Mouse (Mus musculus) embryonic facial prominence, embryonic 13.5 days (tissue): ENCODE results near the gene Oxgr1. TPM values are rescaled to one million over a fixed set of nuclear protein-coding genes. Genes with fewer than 3 reads are reported as not detected.
"Not testable (repeated sequence)": the region's sequence is repeated elsewhere in the genome, so short reads cannot be mapped to it uniquely, and the experiment has no call there.

Source experiments
- ATAC-seq: fragments of 200-750 bp; cut with Nextera tagmentation; 2 replicates; pipeline ENCODE4 v1.8.0; 2017; ENCODE audit warnings: low read depth; ENCODE audit not compliant: insufficient number of reproducible peaks, insufficient read depth, low FRiP score, low TSS enrichment
- H3K27ac ChIP-seq: fragments of 300-500 bp; sonication (generic); 2 replicates; pipeline ENCODE4 v1.5.1; 2015; ENCODE audit warnings: moderate library complexity, mild to moderate bottlenecking, inconsistent platforms
- H3K27me3 ChIP-seq: fragments of 300-500 bp; sonication (generic); 2 replicates; pipeline ENCODE4 v1.6.1; 2015; ENCODE audit warnings: mild to moderate bottlenecking, inconsistent platforms
- H3K36me3 ChIP-seq: fragments of 300-500 bp; sonication (generic); 2 replicates; pipeline ENCODE4 v1.6.1; 2015; ENCODE audit warnings: mild to moderate bottlenecking, inconsistent platforms
- H3K4me1 ChIP-seq: fragments of 300-500 bp; sonication (generic); 2 replicates; pipeline ENCODE4 v1.6.1; 2015; ENCODE audit warnings: inconsistent platforms
- H3K4me2 ChIP-seq: fragments of 300-500 bp; sonication (generic); 2 replicates; pipeline ENCODE4 v1.6.1; 2015; ENCODE audit warnings: moderate library complexity, mild to moderate bottlenecking, inconsistent platforms
- H3K4me3 ChIP-seq: fragments of 300-500 bp; sonication (generic); 2 replicates; pipeline ENCODE4 v1.5.1; 2015; ENCODE audit warnings: mild to moderate bottlenecking, inconsistent platforms
- H3K9ac ChIP-seq: fragments of 300-500 bp; sonication (generic); 2 replicates; pipeline ENCODE4 v1.6.1; 2015; ENCODE audit warnings: mild to moderate bottlenecking, inconsistent platforms
- H3K9me3 ChIP-seq: fragments of 300-500 bp; sonication (generic); 2 replicates; pipeline ENCODE4 v1.6.1; 2016; ENCODE audit warnings: inconsistent platforms
- WGBS: fragments of 180-500 bp; shearing (Covaris S2); methylation state at CpG from one replicate; pipeline ENCODE4 v1.1.7; 2015; ENCODE audit warnings: mixed read lengths; 5-methylcytosine and 5-hydroxymethylcytosine counted together
- polyA plus RNA-seq: library from polyadenylated mRNA; unstranded; fragments of >200 nt; fragmentation: Nextera tagmentation; extraction: Ambion mirVana; gene quantifications from 2 replicates; pipeline ENCODE4 v1.2.1, GENCODE M21; 2015

Oxgr1 gene
- polyA plus RNA-seq, 1 experiment from 2014 or later: not detected

DNA sequence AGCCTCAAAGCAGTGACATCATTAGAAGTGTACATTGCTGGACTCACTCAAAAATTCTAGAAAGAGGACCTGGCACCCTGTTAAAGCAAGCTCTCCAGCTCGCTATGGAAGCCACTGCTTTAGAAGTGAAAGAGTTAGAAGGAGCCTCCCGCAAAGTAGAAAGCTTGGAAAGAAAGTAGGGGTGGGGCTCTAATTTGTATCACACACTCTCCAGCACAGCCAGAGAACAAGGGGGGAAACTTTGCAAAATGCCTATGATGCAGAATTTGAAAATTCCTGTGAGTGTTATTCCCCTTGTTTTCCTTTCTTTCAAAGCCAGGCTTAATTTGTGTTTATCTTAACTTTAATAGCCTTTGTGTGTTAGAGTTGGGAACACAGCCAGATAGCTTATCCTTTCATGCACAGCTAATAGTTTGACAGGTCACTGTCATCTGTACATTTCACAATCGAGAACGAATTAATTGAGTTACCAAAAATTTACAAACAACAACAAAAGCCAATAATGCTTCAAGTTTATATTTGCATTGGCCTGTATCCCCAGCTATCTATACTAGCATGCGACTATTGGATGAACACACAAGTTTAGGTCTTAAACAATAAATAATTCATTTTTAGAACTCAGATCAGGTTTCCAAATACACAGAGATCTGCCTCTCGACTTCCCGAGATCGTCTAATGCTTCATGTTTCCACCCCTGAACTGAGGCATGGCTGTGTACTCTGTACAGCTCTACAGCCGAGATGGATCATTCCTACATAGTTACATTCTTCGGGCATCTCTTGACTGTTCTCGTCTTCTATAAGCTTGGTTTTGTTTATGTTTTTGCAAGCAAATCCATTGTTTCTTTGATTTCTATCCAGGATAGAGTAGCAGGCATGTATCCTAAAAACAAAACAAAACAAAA, 32.0 kb downstream of the Oxgr1 start:
- WGBS: 74% methylated on average over 11 of the region's 11 CpGs
- Histone ChIP-seq H3K9me3 (no peaks in the 10 kb centered on the region), H3K9ac (no peak overlapping the region), H3K27me3 (no peaks in the 10 kb centered on the region), H3K4me3 (no peak overlapping the region), H3K4me2 (no peak overlapping the region), H3K27ac (no peak overlapping the region), H3K36me3 (no peaks in the 10 kb centered on the region), H3K4me1 (no peaks in the 10 kb centered on the region)
- ATAC-seq: no peak

DNA sequence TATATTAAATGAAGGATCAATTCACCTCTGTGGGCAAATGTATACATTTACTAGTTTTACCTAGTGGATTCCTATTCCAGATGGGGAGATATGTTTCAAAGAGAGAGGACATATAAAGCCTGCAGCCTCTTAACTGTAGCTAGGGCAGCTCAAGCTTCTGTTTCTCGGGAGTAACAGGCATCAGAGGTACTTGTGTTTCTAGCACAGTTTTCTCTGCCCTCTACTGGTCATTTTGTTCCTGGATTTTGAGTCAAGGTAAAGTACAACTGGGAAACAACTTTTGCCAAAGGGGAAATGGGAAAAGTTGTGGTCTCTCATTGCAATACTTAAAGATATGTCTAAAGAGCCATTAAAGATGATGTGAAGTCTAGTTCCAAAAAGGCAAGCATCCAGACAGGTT, 37.1 kb downstream of the Oxgr1 start:
- 38% methylated on average over 1 of the region's 1 CpGs for WGBS
- Histone ChIP-seq H3K4me1 (no peaks in the 10 kb centered on the region), H3K4me3 (no peak overlapping the region), H3K27ac (no peak overlapping the region), H3K4me2 (no peak overlapping the region), H3K36me3 (no peaks in the 10 kb centered on the region), H3K9me3 (no peaks in the 10 kb centered on the region), H3K27me3 (no peaks in the 10 kb centered on the region), H3K9ac (no peak overlapping the region)
- no peak for ATAC-seq

DNA sequence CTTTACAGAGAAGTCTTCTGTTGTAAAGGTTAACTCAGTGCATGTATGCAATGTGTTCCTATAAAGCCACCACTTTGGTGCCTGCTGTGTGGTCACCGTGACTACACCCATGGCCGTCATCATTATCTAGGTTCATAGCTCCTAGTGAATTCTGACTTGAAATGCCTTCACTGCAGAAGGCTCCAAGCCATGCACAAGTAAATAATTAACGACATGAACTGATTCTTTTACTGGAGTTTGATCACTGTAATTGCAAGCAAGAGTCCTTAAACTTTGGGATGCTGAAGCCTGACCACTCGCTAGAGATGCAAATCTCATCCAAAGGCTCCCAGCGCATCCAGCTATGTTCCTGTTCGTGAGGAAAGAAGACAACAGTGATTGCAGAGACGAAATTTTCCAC, 38.6 kb downstream of the Oxgr1 start:
- H3K36me3 ChIP-seq: no peaks in the 10 kb centered on the region
- no peaks in the 10 kb centered on the region for H3K9me3 ChIP-seq
- no peaks in the 10 kb centered on the region for H3K4me1 ChIP-seq
- H3K27me3 ChIP-seq: no peaks in the 10 kb centered on the region
- H3K9ac ChIP-seq: no peak overlapping the region
- H3K4me2 ChIP-seq: no peak overlapping the region
- H3K27ac ChIP-seq: no peak overlapping the region
- WGBS: 87% methylated on average over 7 of the region's 7 CpGs
- no peak overlapping the region for H3K4me3 ChIP-seq
- ATAC-seq: no peak

DNA sequence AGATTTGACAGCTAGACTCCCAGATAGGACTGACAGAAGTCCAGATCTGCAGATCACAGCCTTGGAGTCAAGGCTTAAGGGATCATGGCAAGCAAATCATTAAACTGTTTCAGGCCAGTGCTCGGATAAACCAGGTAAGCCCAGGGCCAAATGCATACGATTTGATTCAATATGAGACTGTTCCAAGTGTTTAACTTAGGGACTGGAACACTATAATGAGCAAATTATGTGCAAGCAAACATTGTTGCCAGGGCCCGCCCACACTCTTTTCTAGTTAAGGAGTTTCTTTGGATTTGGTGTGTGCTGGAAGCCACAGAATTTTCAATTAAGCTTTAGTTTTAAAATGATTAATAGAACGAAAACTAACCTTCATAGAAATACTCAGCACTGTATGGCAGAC, 39.6 kb downstream of the Oxgr1 start:
- no peaks in the 10 kb centered on the region for H3K36me3 ChIP-seq
- 75% methylated on average over 4 of the region's 4 CpGs for WGBS
- no peaks in the 10 kb centered on the region for H3K27me3 ChIP-seq
- H3K4me1 ChIP-seq: no peaks in the 10 kb centered on the region
- H3K27ac ChIP-seq: no peak overlapping the region
- ATAC-seq: no peak
- no peak overlapping the region for H3K4me3 ChIP-seq
- H3K9ac ChIP-seq: no peak overlapping the region
- H3K9me3 ChIP-seq: no peaks in the 10 kb centered on the region
- H3K4me2 ChIP-seq: no peak overlapping the region

DNA sequence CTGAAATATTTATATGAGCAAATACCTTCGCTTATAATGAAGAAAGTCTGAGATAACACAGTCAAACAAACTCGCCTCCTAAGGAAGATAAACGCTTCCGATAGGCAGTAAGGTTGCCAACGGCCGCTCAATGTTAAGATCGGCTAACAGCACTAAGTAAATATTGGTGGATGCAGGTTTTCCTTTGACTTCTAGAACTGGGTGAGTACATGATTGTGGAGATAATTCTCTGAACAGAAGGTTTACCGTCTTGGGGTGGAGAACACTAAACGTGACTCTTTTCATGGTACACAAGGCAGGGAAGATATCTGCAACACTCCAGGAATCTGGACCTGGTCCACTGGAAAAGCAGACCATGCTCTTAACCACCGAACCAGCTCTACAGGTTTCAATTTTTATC, 52.6 kb downstream of the Oxgr1 start:
- Histone ChIP-seq H3K27me3 (no peaks in the 10 kb centered on the region), H3K27ac (no peak overlapping the region), H3K4me2 (no peak overlapping the region), H3K9ac (no peak overlapping the region), H3K9me3 (no peaks in the 10 kb centered on the region), H3K4me3 (no peak overlapping the region), H3K36me3 (no peaks in the 10 kb centered on the region), H3K4me1 (no peaks in the 10 kb centered on the region)
- no peak for ATAC-seq
- 88% methylated on average over 10 of the region's 10 CpGs for WGBS

DNA sequence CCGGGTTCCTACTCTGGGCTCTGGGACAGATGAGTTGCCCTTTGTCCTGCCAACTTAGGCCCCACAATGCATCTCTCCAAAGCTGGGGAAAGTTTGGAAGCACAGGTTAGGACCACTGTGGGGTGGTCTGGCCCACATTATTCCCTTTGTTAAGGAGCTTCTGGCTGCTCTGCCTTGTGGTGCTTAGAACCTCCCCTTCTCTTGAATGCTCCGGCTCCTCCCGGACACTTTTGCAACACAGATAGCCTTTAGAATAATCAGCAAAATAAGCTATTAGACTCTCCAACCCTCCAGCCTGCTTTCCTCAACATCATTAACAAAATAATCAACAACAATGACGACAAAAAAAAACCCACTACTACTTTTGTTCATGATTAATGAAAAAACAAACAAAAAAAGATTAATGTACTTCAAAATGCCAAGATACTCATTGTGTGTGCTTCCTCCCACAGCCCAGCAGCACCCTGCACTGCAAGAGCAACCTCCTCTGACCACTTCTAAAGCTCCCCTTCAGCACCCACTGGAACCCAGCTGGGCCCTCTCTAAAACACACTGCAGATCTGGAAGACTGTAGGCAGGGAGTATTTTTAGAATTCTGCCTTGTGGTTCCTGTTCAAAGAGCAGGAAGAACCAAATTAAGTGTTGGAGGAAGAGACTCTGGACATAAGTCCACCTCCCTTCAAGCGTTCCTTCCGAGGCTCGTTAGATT, 53.1 kb downstream of the Oxgr1 start:
- Histone ChIP-seq H3K4me1 (no peaks in the 10 kb centered on the region), H3K36me3 (no peaks in the 10 kb centered on the region), H3K27ac (no peak overlapping the region), H3K9me3 (no peaks in the 10 kb centered on the region), H3K4me3 (no peak overlapping the region), H3K27me3 (no peaks in the 10 kb centered on the region), H3K4me2 (no peak overlapping the region), H3K9ac (no peak overlapping the region)
- 83% methylated on average over 7 of the region's 7 CpGs for WGBS
- ATAC-seq: no peak

DNA sequence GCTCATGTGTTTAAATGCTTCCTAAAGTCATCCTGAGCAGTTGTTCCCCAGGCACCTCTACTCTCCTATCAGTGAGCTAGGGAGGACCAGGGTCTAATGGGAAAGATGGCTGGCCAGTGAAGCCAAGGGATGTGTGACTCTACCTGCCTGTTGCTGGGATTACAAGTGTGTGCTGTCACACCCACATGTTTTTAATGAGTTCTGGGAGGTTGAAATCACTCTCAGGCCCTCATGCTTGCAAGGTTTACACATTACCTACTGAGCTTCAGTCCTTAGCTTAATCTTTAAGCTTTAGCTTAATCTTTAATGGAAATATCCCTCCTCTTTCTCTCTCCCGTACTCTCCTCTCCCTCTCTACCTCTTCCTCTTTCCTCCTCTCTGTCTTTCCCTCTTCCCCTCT, 55.0 kb downstream of the Oxgr1 start:
- WGBS: 84% methylated on average over 1 of the region's 1 CpGs
- ATAC-seq: no peak
- Histone ChIP-seq H3K36me3 (no peaks in the 10 kb centered on the region), H3K27me3 (no peaks in the 10 kb centered on the region), H3K4me3 (no peak overlapping the region), H3K9ac (no peak overlapping the region), H3K9me3 (no peaks in the 10 kb centered on the region), H3K4me2 (no peak overlapping the region), H3K27ac (no peak overlapping the region), H3K4me1 (no peaks in the 10 kb centered on the region)

DNA sequence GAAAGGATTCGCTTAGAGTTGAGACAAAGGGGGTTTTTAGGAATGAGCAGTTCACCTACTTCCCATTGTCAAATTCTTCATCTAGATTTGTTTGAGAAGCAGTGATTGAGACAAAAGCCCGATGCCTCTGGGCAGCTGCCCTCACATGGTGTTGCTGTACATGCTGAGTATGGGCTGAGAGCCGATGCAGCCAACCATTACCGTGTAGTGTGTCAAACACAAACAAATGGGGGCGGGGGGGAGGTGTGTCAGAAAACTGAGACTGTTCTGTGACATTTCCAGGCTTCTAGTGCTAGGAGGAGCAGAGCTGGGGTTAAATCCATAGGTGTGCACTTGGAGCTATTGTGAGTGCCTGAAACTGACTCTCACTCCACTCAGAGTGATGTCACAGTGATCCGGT, 55.5 kb downstream of the Oxgr1 start:
- Histone ChIP-seq H3K4me3 (no peak overlapping the region), H3K36me3 (no peaks in the 10 kb centered on the region), H3K4me2 (no peak overlapping the region), H3K9ac (no peak overlapping the region), H3K4me1 (no peaks in the 10 kb centered on the region), H3K27me3 (no peaks in the 10 kb centered on the region), H3K27ac (no peak overlapping the region), H3K9me3 (no peaks in the 10 kb centered on the region)
- 75% methylated on average over 6 of the region's 6 CpGs for WGBS
- ATAC-seq: 0 out of 2 replicates have a peak, but pooled peaks have one; percentile 13

DNA sequence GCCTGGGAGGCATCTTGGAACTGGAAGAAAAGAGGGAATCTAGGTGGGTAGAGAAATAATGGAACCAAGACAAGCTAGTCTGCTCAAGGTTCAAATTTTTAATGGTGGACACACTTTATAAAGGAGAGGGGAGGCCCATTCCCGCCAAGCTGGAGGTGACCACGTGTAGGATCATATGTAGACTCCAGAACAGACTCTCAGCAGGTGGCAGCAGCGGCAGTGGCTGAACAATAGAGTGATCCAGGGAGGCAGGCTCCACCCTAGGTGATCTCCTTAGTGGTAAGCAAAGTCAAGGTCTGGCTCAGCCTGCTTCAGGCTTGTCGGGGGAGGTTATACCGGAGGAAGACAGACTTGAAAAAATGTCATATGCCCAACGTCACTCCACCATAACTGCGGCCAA, 55.9 kb downstream of the Oxgr1 start:
- 83% methylated on average over 7 of the region's 7 CpGs for WGBS

DNA sequence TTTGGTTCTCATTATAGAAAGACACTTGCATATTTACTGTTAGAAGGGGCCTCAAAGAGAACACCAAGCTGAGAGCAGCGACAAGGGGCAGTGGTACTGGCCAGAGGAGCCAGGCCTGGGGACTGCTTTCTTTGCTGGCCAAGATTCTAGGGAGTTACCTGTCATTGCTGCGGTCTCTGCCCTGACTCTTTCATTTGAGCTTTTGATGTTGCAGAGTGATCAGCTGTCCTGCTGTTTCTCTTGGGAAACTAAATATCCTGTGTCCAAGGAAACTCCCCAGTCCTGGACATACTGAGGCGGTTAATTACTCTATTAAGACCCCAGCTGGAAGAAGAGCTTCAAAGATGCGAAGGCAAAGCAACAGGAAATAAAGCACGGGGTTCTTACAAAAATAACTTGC, 60.9 kb downstream of the Oxgr1 start:
- Histone ChIP-seq H3K27ac (no peak overlapping the region), H3K36me3 (no peaks in the 10 kb centered on the region), H3K4me2 (no peak overlapping the region), H3K27me3 (no peaks in the 10 kb centered on the region), H3K9ac (no peak overlapping the region), H3K4me3 (no peak overlapping the region), H3K4me1 (no peaks in the 10 kb centered on the region), H3K9me3 (no peaks in the 10 kb centered on the region)
- 53% methylated on average over 5 of the region's 5 CpGs for WGBS
- no peak for ATAC-seq

More for the DNA sequence above, 55.9 kb downstream of the Oxgr1 start:
- not testable (repeated sequence) for H3K4me2 ChIP-seq, ATAC-seq, H3K27ac ChIP-seq, H3K4me3 ChIP-seq, H3K36me3 ChIP-seq, H3K27me3 ChIP-seq, H3K4me1 ChIP-seq, H3K9ac ChIP-seq, H3K9me3 ChIP-seq

DNA sequence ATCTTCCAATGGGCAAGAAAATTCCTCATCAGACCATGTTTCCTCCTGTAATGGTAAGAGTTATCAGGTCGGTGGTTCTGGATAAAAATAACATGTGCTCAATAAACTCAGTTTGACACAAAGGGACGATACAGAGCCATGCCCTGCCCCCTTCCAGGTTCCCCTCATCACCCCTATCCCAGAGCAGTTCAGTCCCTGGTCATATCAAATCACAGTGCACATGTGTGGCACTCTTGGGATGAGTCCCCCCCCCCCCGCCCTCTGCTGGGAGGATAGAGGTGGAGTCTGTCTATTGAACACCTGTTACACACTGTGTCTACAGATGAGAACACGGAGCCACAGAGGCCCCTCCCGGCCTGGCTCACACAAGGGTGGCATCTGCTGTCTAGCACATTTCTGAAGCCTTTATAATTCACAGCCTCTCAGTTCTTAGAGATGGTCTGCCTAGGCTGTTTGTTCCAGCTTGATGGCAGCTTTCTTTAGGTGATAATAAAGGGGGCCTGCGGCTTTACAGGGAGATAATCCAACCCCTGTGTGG, 61.5 kb downstream of the Oxgr1 start:
- Histone ChIP-seq H3K9me3 (no peaks in the 10 kb centered on the region), H3K4me1 (no peaks in the 10 kb centered on the region), H3K9ac (no peak overlapping the region), H3K36me3 (no peaks in the 10 kb centered on the region), H3K4me2 (no peak overlapping the region), H3K4me3 (no peak overlapping the region), H3K27me3 (no peaks in the 10 kb centered on the region), H3K27ac (no peak overlapping the region)
- WGBS: 59% methylated on average over 6 of the region's 6 CpGs
- no peak for ATAC-seq
